Mouse (Mus musculus) forebrain, embryonic 14.5 days (tissue): Measurements from ENCODE around the gene 1700010B08Rik. TPM values are rescaled to one million over a fixed set of nuclear protein-coding genes. Genes with fewer than 3 reads are reported as not detected.
"Not testable (repeated sequence)": the region's sequence is repeated elsewhere in the genome, so short reads cannot be mapped to it uniquely, and the experiment has no call there.

Source experiments
- ATAC-seq: fragments of 200-750 bp; cut with Nextera tagmentation; 2 replicates; pipeline ENCODE4 v1.8.0; 2017; ENCODE audit warnings: mild to moderate bottlenecking, moderate library complexity
- DNase-seq: peaks from one replicate; pipeline ENCODE4 v3.0.0-alpha.2; 2015; ENCODE audit warnings: low spot score
- H3K27ac ChIP-seq: fragments of 300-500 bp; sonication (generic); 2 replicates; pipeline ENCODE4 v1.5.1; 2014; ENCODE audit warnings: low read depth, mild to moderate bottlenecking, control low read depth, low read length, moderate library complexity
- H3K27me3 ChIP-seq: fragments of 300-500 bp; sonication (generic); replicated peaks from 2 replicates; pipeline ENCODE4 v1.6.1; 2014; ENCODE audit warnings: low read length, control low read depth, mixed read lengths; ENCODE audit not compliant: control insufficient read depth, insufficient read depth
- H3K36me3 ChIP-seq: fragments of 300-500 bp; sonication (generic); 2 replicates; pipeline ENCODE4 v1.6.1; 2014; ENCODE audit warnings: low read length, control low read depth; ENCODE audit not compliant: control insufficient read depth, insufficient read depth
- H3K4me1 ChIP-seq: fragments of 300-500 bp; sonication (generic); 2 replicates; pipeline ENCODE4 v1.6.1; 2014; ENCODE audit warnings: antibody characterized with exemption, low read length, control low read depth; ENCODE audit not compliant: control insufficient read depth, insufficient read depth
- H3K4me2 ChIP-seq: fragments of 300-500 bp; sonication (generic); 2 replicates; pipeline ENCODE4 v1.6.1; 2014; ENCODE audit warnings: mild to moderate bottlenecking, control low read depth, low read length
- H3K4me3 ChIP-seq: fragments of 300-500 bp; sonication (generic); 2 replicates; pipeline ENCODE4 v1.5.1; 2014; ENCODE audit warnings: low read depth, low read length, control low read depth
- H3K9ac ChIP-seq: fragments of 300-500 bp; sonication (generic); 2 replicates; pipeline ENCODE4 v1.6.1; 2014; ENCODE audit warnings: mild to moderate bottlenecking, low read length, control low read depth, moderate library complexity
- H3K9me3 ChIP-seq: fragments of 300-500 bp; sonication (generic); replicated peaks from 2 replicates; pipeline ENCODE4 v1.6.1; 2016; ENCODE audit warnings: low read length, control low read depth, mixed read lengths; ENCODE audit not compliant: control insufficient read depth
- WGBS: fragments of 180-500 bp; shearing (Covaris S2); extraction: QIAGEN DNeasy Blood & Tissue Kit; methylation state at CpG from one replicate; pipeline ENCODE4 v1.1.7; 2014; 5-methylcytosine and 5-hydroxymethylcytosine counted together
- polyA plus RNA-seq: library from polyadenylated mRNA; unstranded; fragments of >200 nt; fragmentation: Nextera tagmentation; extraction: Ambion mirVana; gene quantifications from 2 replicates; pipeline ENCODE4 v1.2.1, GENCODE M21; 2014

Gene 1700010B08Rik
- polyA plus RNA-seq, 1 experiment from 2014 or later, result not detected

- H3K9ac ChIP-seq, result no peak overlapping the region
- DNase-seq (no peak), ATAC-seq (no peak)
- no peaks in the 10 kb centered on the region for H3K27me3 ChIP-seq
- no peak overlapping the region for H3K4me3 ChIP-seq
- no peaks in the 10 kb centered on the region for H3K4me1 ChIP-seq
- H3K27ac ChIP-seq, result no peak overlapping the region
- no peaks in the 10 kb centered on the region for H3K9me3 ChIP-seq
- H3K4me2 ChIP-seq, result no peak overlapping the region
- peaks cover 21% of the 10 kb centered on the region for H3K36me3 ChIP-seq
Measured at GRCm38 (mm10) chr2:173689835-173690234, 29.4 kb upstream of the 1700010B08Rik start.

GRCm38 (mm10) chr2:173691748-173692147 lies 27.5 kb upstream of the 1700010B08Rik start:
- no peaks in the 10 kb centered on the region for H3K27me3 ChIP-seq
- H3K9me3 ChIP-seq, result no peaks in the 10 kb centered on the region
- peak overlapping the region; percentile 9; the same call in 1 of the 2 replicates for H3K27ac ChIP-seq
- H3K4me1 ChIP-seq, result no peaks in the 10 kb centered on the region
- no peak overlapping the region for H3K4me2 ChIP-seq
- H3K36me3 ChIP-seq, result peaks cover 35% of the 10 kb centered on the region
- DNase-seq (no peak), ATAC-seq (peak; percentile 34; the same call in 1 of the 2 replicates)
- no peak overlapping the region for H3K4me3 ChIP-seq
- H3K9ac ChIP-seq, result no peak overlapping the region
- WGBS, result 82% methylated on average over 6 of the region's 6 CpGs

GRCm38 (mm10) chr2:173692693-173693092 lies 26.5 kb upstream of the 1700010B08Rik start:
- H3K4me3 ChIP-seq, result no peak overlapping the region
- H3K9ac ChIP-seq, result no peak overlapping the region
- ATAC-seq (no peak), DNase-seq (no peak)
- no peaks in the 10 kb centered on the region for H3K9me3 ChIP-seq
- 82% methylated on average over 2 of the region's 2 CpGs for WGBS
- H3K36me3 ChIP-seq, result peaks cover 45% of the 10 kb centered on the region
- no peak overlapping the region for H3K27ac ChIP-seq
- H3K27me3 ChIP-seq, result no peaks in the 10 kb centered on the region
- H3K4me1 ChIP-seq, result no peaks in the 10 kb centered on the region
- no peak overlapping the region for H3K4me2 ChIP-seq

GRCm38 (mm10) chr2:173698850-173699249 lies 20.4 kb upstream of the 1700010B08Rik start:
- Histone ChIP-seq H3K4me1 (no peaks in the 10 kb centered on the region), H3K9ac (no peak overlapping the region), H3K4me2 (no peak overlapping the region), H3K9me3 (no peaks in the 10 kb centered on the region), H3K4me3 (no peak overlapping the region), H3K27me3 (no peaks in the 10 kb centered on the region), H3K36me3 (peaks cover 58% of the 10 kb centered on the region), H3K27ac (no peak overlapping the region)
- ATAC-seq, result no peak
- 91% methylated on average over 3 of the region's 3 CpGs for WGBS
- no peak for DNase-seq

GRCm38 (mm10) chr2:173702096-173702866 lies 16.9 kb upstream of the 1700010B08Rik start:
- no peak for ATAC-seq
- H3K4me1 ChIP-seq, result no peaks in the 10 kb centered on the region
- H3K27me3 ChIP-seq, result no peaks in the 10 kb centered on the region
- no peak overlapping the region for H3K4me2 ChIP-seq
- no peaks in the 10 kb centered on the region for H3K9me3 ChIP-seq
- H3K36me3 ChIP-seq, result peaks cover 42% of the 10 kb centered on the region
- 74% methylated on average over 16 of the region's 16 CpGs for WGBS
- H3K4me3 ChIP-seq, result no peak overlapping the region
- no peak overlapping the region for H3K9ac ChIP-seq
- peak; percentile 32 for DNase-seq
- H3K27ac ChIP-seq, result 0 out of 2 replicates have a peak overlapping the region, but pooled peaks have one; percentile 39

GRCm38 (mm10) chr2:173702867-173703237 lies 16.4 kb upstream of the 1700010B08Rik start:
- 93% methylated on average over 12 of the region's 12 CpGs for WGBS
- ATAC-seq (no peak), DNase-seq (no peak)
- H3K9ac ChIP-seq, result no peak overlapping the region
- H3K27me3 ChIP-seq, result no peaks in the 10 kb centered on the region
- no peaks in the 10 kb centered on the region for H3K4me1 ChIP-seq
- H3K9me3 ChIP-seq, result no peaks in the 10 kb centered on the region
- H3K4me2 ChIP-seq, result no peak overlapping the region
- no peak overlapping the region for H3K27ac ChIP-seq
- H3K36me3 ChIP-seq, result peaks cover 37% of the 10 kb centered on the region
- H3K4me3 ChIP-seq, result no peak overlapping the region

GRCm38 (mm10) chr2:173705827-173706551 lies 13.2 kb upstream of the 1700010B08Rik start:
- Histone ChIP-seq H3K36me3 (peaks cover 24% of the 10 kb centered on the region), H3K9ac (no peak overlapping the region), H3K27ac (no peak overlapping the region), H3K27me3 (no peaks in the 10 kb centered on the region), H3K9me3 (no peaks in the 10 kb centered on the region), H3K4me3 (no peak overlapping the region), H3K4me2 (no peak overlapping the region), H3K4me1 (no peaks in the 10 kb centered on the region)
- ATAC-seq (no peak), DNase-seq (no peak)
- 76% methylated on average over 15 of the region's 15 CpGs for WGBS

GRCm38 (mm10) chr2:173707626-173708025 lies 11.6 kb upstream of the 1700010B08Rik start:
- H3K4me3 ChIP-seq, H3K9me3 ChIP-seq, H3K27me3 ChIP-seq, ATAC-seq, H3K4me1 ChIP-seq, H3K9ac ChIP-seq, H3K4me2 ChIP-seq, DNase-seq, H3K27ac ChIP-seq: not testable (repeated sequence)
- peaks cover 11% of the 10 kb centered on the region for H3K36me3 ChIP-seq

GRCm38 (mm10) chr2:173710193-173710592 lies 9.0 kb upstream of the 1700010B08Rik start:
- Histone ChIP-seq H3K27me3 (no peaks in the 10 kb centered on the region), H3K9me3 (no peaks in the 10 kb centered on the region), H3K4me3 (no peak overlapping the region), H3K4me1 (no peaks in the 10 kb centered on the region; the same call in 1 of the 2 replicates), H3K27ac (no peak overlapping the region), H3K9ac (no peak overlapping the region), H3K4me2 (no peak overlapping the region), H3K36me3 (no peaks in the 10 kb centered on the region)
- 78% methylated on average over 6 of the region's 6 CpGs for WGBS
- DNase-seq, result peak; percentile 44
- peak; percentile 18; the same call in 1 of the 2 replicates for ATAC-seq
